Mouse (Mus musculus) embryonic facial prominence, embryonic 12.5 days (tissue): ENCODE measurements around the gene Pfkfb3. TPM values are rescaled to one million over a fixed set of nuclear protein-coding genes. Genes with fewer than 3 reads are reported as not detected.

Experiments used
- ATAC-seq: fragments of 200-750 bp; cut with Nextera tagmentation; 2 replicates; pipeline ENCODE4 v1.8.0; 2017; ENCODE audit not compliant: insufficient number of reproducible peaks, insufficient read depth, low FRiP score, low TSS enrichment
- H3K27ac ChIP-seq: fragments of 300-500 bp; sonication (generic); 2 replicates; pipeline ENCODE4 v1.5.1; 2016; ENCODE audit warnings: mild to moderate bottlenecking
- H3K27me3 ChIP-seq: fragments of 300-500 bp; sonication (generic); 2 replicates; pipeline ENCODE4 v1.6.1; 2016; ENCODE audit warnings: mild to moderate bottlenecking, moderate library complexity
- H3K36me3 ChIP-seq: fragments of 300-500 bp; sonication (generic); 2 replicates; pipeline ENCODE4 v1.6.1; 2016; ENCODE audit warnings: mild to moderate bottlenecking
- H3K4me1 ChIP-seq: fragments of 300-500 bp; sonication (generic); 2 replicates; pipeline ENCODE4 v1.6.1; 2016
- H3K4me2 ChIP-seq: fragments of 300-500 bp; sonication (generic); replicated peaks from 2 replicates; pipeline ENCODE4 v1.6.1; 2016; ENCODE audit warnings: mild to moderate bottlenecking, moderate library complexity
- H3K4me3 ChIP-seq: fragments of 300-500 bp; sonication (generic); 2 replicates; pipeline ENCODE4 v1.5.1; 2016; ENCODE audit warnings: mild to moderate bottlenecking
- H3K9ac ChIP-seq: fragments of 300-500 bp; sonication (generic); 2 replicates; pipeline ENCODE4 v1.6.1; 2016; ENCODE audit warnings: mild to moderate bottlenecking, moderate library complexity
- H3K9me3 ChIP-seq: fragments of 300-500 bp; sonication (generic); 2 replicates; pipeline ENCODE4 v1.6.1; 2016; ENCODE audit warnings: mild to moderate bottlenecking, moderate library complexity
- WGBS: fragments of 180-500 bp; shearing (Covaris S2); methylation state at CpG from one replicate; pipeline ENCODE4 v1.1.7; 2016; 5-methylcytosine and 5-hydroxymethylcytosine counted together
- polyA plus RNA-seq: library from polyadenylated mRNA; unstranded; fragments of >200 nt; fragmentation: Nextera tagmentation; extraction: Ambion mirVana; gene quantifications from 2 replicates; pipeline ENCODE4 v1.2.1, GENCODE M21; 2016

Gene Pfkfb3
- polyA plus RNA-seq, 1 experiment from 2014 or later: 16.2 TPM

DNA sequence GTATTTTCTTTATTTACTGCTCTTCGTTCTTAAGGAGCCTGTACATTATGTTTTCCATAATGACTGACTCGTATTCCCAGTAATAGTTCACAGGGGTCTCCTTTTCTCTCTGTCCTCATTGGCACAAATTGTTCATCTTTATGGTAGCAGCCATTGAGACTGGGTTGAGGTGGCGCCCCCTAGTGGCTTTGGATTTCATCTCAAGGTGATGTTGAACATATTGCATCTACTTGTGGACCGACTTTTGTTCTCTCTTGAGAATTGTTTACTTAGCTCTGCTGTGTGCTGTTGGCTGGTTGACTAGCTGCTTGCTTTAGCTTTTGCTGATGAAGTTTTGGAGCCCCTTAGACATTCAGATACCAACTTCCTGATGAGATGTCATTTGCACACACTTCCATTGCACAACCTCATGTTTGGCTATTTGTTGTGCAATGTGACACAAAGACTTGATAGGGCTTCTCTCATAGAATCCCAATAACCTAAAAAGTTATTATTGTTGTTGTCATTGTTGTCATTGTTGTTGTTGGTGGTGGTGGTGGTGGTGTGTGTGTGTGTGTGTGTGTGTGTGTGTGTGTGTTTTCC lies 14.0 kb upstream of the Pfkfb3 start:
- no peaks in the 10 kb centered on the region for H3K4me1 ChIP-seq
- H3K4me3 ChIP-seq: no peak overlapping the region
- no peak overlapping the region for H3K27ac ChIP-seq
- no peaks in the 10 kb centered on the region for H3K27me3 ChIP-seq
- no peaks in the 10 kb centered on the region for H3K9me3 ChIP-seq
- 62% methylated on average over 4 of the region's 4 CpGs for WGBS
- no peak overlapping the region for H3K4me2 ChIP-seq
- H3K9ac ChIP-seq: no peak overlapping the region
- no peak for ATAC-seq
- no peaks in the 10 kb centered on the region for H3K36me3 ChIP-seq

DNA sequence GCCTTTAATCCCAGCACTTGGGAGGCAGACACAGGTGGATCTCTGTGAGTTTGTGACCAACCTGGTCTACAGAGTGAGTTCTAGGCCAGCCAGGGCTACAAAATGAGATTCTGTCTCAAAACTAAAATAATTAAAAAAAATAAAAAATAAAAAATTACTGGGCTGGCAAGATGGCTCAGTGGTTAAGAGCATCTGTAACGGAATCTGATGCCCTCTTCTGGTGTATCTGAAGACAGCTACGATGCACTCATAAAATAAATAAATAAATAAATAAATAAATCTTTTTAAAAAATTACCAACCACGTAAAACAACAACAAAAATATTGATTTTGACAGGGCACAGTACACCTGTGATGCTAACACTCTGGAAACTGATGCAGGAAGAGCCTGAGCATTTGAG lies 13.0 kb upstream of the Pfkfb3 start:
- 89% methylated on average over 3 of the region's 3 CpGs for WGBS
- H3K4me3 ChIP-seq: no peak overlapping the region

DNA sequence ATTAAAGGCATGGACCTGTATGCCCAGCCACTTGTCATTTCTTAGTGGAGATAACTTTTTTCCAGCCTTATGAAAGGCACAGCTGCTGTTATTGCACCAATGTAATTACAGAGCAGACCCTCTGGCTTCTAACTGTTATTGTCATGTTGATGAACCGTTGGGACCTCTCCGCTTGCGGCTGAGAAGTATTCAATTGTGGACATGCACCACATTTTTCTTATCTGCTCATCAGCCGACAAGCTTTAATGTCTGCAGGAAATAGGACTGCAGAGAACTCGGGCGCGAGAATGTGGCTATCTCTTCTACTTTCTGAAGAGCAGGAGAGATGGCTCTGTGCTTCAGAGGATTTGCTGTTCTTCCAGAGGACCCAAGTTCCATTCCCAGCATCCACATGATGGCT lies 12.4 kb upstream of the Pfkfb3 start:
- 81% methylated on average over 7 of the region's 7 CpGs for WGBS
- no peak for ATAC-seq
- no peaks in the 10 kb centered on the region for H3K4me1 ChIP-seq
- H3K36me3 ChIP-seq: no peaks in the 10 kb centered on the region
- no peak overlapping the region for H3K27ac ChIP-seq
- no peak overlapping the region for H3K4me3 ChIP-seq
- H3K9me3 ChIP-seq: no peaks in the 10 kb centered on the region
- no peaks in the 10 kb centered on the region for H3K27me3 ChIP-seq
- H3K9ac ChIP-seq: no peak overlapping the region
- H3K4me2 ChIP-seq: no peak overlapping the region

More for the DNA sequence above, 13.0 kb upstream of the Pfkfb3 start:
- Histone ChIP-seq H3K27ac (no peak overlapping the region), H3K36me3 (no peaks in the 10 kb centered on the region), H3K27me3 (no peaks in the 10 kb centered on the region), H3K4me1 (no peaks in the 10 kb centered on the region), H3K9ac (no peak overlapping the region), H3K4me2 (no peak overlapping the region), H3K9me3 (no peaks in the 10 kb centered on the region)
- ATAC-seq: no peak

DNA sequence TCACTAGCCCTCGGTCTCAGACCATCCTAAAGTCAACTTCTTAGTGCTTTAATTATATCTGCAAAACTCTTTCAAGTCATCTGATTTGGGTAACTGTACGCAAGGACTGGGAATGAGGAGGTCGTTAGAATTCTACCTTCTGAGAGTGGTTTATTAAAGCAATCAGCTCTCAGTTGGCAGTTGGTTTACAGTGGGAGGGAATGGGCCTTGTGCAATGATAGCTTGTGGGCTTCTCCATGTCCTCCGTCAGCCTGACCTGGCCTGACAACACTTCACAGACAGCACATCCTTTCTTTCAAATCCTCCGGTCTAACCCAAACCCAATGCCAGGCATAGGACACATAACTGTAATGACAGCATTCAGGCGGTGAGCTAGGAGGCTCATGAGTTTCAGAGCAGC lies 10.9 kb upstream of the Pfkfb3 start:
- no peaks in the 10 kb centered on the region for H3K9me3 ChIP-seq
- no peak for ATAC-seq
- H3K27ac ChIP-seq: no peak overlapping the region
- H3K4me3 ChIP-seq: no peak overlapping the region
- H3K9ac ChIP-seq: no peak overlapping the region
- WGBS: 87% methylated on average over 6 of the region's 6 CpGs
- H3K4me1 ChIP-seq: no peaks in the 10 kb centered on the region
- no peaks in the 10 kb centered on the region for H3K27me3 ChIP-seq
- H3K36me3 ChIP-seq: no peaks in the 10 kb centered on the region
- H3K4me2 ChIP-seq: no peak overlapping the region

DNA sequence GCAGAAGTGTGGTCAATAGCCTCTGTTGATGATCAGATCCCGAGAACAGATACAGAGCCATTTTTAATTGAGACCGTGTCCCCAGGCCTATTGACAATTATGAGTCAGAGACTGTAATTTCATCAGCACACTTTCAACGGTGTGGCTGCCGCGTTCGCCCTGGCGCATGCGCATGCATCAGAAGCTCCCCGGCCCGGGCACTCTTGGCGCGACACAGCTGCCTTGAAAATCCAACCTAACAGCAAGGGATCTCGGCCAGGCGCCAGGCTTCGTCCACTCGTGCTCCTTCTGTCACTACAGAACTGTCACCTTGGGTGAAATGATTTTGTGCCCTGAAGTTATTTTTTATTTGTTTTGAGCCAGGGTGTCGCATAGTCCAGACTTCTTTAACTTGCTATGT lies 9.4 kb upstream of the Pfkfb3 start:
- Histone ChIP-seq H3K9me3 (no peaks in the 10 kb centered on the region), H3K4me3 (no peak overlapping the region), H3K27me3 (no peaks in the 10 kb centered on the region), H3K4me1 (no peaks in the 10 kb centered on the region), H3K36me3 (no peaks in the 10 kb centered on the region), H3K27ac (no peak overlapping the region), H3K4me2 (no peak overlapping the region), H3K9ac (no peak overlapping the region)
- WGBS: 93% methylated on average over 17 of the region's 17 CpGs
- no peak for ATAC-seq

DNA sequence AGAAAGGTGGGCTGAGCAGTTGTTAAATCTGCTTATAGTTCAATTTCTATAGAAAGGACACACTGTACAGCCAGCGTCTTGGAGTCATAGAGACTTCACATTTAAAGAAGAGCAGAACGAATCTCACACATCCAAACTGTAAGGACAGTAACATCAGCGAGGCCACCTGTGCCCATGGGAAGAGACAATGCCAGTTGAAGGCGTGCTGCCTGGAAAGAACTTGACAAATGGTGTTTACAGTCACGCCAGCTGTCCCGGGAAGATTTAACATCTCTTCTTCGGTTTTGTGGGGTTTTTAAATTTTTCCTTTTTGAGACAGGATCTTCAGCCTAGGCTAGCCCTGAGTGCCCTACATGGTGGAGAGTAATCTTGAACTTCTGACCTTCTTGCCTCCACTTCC lies 4.8 kb upstream of the Pfkfb3 start:
- 91% methylated on average over 7 of the region's 7 CpGs for WGBS

DNA sequence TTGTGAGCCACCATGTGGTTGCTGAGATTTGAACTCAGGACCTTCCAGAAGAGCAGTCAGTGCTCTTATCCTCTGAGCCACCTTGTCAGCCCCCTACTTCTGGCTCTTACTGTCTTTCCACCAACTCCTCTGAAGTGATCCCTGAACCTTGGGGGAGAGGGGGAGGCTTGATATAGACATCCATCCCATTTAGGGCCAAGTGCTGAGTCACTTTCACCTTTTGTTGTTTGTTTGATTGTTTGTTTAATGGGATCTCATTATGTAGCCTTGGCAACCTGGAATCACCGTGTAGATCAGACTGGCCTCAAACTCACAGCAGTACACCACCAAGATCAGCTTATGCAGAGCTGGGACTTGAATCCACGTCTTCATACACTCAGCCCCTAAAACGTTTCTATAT lies 3.4 kb upstream of the Pfkfb3 start:
- Histone ChIP-seq H3K4me1 (peaks cover 5% of the 10 kb centered on the region; the same call in 1 of the 2 replicates), H3K27me3 (peaks cover 23% of the 10 kb centered on the region), H3K4me3 (no peak overlapping the region), H3K27ac (no peak overlapping the region), H3K36me3 (no peaks in the 10 kb centered on the region), H3K4me2 (no peak overlapping the region), H3K9ac (no peak overlapping the region), H3K9me3 (no peaks in the 10 kb centered on the region)
- 87% methylated on average over 3 of the region's 3 CpGs for WGBS
- ATAC-seq: no peak

More for the DNA sequence above, 4.8 kb upstream of the Pfkfb3 start:
- no peaks in the 10 kb centered on the region for H3K4me1 ChIP-seq
- no peak overlapping the region for H3K4me3 ChIP-seq
- H3K4me2 ChIP-seq: no peak overlapping the region
- no peaks in the 10 kb centered on the region for H3K9me3 ChIP-seq
- no peak overlapping the region for H3K27ac ChIP-seq
- no peak for ATAC-seq
- no peak overlapping the region for H3K9ac ChIP-seq
- H3K36me3 ChIP-seq: no peaks in the 10 kb centered on the region
- peaks cover 9% of the 10 kb centered on the region for H3K27me3 ChIP-seq

DNA sequence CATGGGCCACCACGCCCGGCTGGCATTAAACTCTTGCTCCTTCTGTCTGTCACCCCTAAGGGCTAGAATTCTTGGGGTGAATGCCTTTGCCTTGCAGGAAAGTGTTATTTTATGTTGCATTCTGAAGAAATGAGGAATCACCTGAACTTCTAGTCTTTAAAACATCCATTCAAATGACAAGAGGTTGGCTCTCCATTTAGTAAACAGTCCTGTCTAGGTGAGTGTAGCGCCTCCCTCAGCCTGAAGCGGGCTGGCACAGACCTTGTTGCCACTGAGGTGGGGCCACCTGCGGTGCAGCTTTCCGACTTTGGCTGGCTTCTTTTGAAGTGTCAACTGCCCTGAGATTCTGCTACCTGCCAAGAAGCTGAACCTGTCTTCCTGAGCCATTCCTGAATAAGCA lies 1.4 kb upstream of the Pfkfb3 start:
- H3K36me3 ChIP-seq: no peaks in the 10 kb centered on the region
- no peak overlapping the region for H3K9ac ChIP-seq
- H3K4me2 ChIP-seq: no peak overlapping the region
- peaks cover 5% of the 10 kb centered on the region; the same call in 1 of the 2 replicates for H3K4me1 ChIP-seq
- 49% methylated on average over 6 of the region's 6 CpGs for WGBS
- H3K4me3 ChIP-seq: no peak overlapping the region
- no peak for ATAC-seq
- H3K9me3 ChIP-seq: no peaks in the 10 kb centered on the region
- H3K27me3 ChIP-seq: peaks cover 31% of the 10 kb centered on the region
- H3K27ac ChIP-seq: no peak overlapping the region

DNA sequence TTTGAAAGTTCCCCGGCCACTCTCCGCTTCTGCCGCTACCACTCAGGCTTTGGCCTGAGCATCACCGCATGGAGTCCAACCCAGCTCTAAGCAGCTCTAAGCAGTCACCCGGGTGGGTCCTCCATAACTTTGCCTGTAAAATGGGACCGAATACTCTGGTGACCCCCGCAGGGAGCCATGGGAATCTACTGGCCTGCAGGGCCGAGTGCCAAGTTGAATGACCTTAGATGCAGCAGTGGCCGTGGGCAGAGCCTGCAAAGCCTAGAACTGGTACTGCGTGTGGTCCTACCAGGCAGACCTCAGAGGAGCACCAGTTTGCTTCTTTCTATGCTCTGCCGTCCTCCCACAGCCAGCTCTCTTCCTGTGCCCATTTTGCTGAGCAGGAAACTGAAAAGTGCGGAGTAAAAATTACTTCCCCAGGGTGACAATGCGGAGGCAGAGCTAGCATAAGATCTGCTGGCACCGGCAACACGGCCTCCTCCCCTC lies 868 bp downstream of the Pfkfb3 start:
- H3K27ac ChIP-seq: no peak overlapping the region
- H3K36me3 ChIP-seq: no peaks in the 10 kb centered on the region
- H3K4me2 ChIP-seq: peak overlapping the region; percentile 99
- H3K27me3 ChIP-seq: peaks cover 37% of the 10 kb centered on the region
- ATAC-seq: no peak
- H3K4me3 ChIP-seq: peak overlapping the region; percentile 54
- no peaks in the 10 kb centered on the region for H3K9me3 ChIP-seq
- 3% methylated on average over 15 of the region's 15 CpGs for WGBS
- H3K9ac ChIP-seq: peak overlapping the region; percentile 55
- peaks cover 5% of the 10 kb centered on the region; the same call in 1 of the 2 replicates for H3K4me1 ChIP-seq

DNA sequence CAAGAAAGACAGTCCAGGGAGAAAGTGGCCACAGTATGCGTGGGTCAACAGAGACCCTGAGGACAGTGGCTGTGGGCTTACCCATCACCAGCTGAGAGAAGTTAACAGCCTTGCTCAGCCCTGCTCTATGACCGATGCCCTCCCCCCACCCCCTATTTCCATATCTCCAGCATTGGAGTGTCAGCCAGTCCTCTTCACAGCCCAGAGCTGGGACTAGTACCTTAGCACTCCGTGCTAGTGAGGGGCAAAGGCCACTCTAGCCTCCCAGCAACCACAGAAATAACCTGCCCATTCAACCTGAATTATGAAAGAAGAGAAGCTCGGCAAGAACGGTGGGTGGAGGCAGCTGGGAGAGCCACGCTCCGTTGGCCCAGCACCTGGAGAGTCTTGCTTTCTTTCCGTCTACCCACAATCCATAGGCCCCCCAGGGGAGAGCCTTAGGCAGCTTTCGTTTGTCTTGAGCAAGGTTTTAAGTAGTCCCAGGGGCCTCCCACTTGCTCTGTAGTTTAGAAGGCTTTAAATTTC lies 1.5 kb downstream of the Pfkfb3 start:
- Histone ChIP-seq H3K4me3 (peak overlapping the region; percentile 54), H3K27me3 (peaks cover 37% of the 10 kb centered on the region), H3K4me2 (peak overlapping the region; percentile 99), H3K36me3 (no peaks in the 10 kb centered on the region), H3K9me3 (no peaks in the 10 kb centered on the region), H3K4me1 (peaks cover 5% of the 10 kb centered on the region; the same call in 1 of the 2 replicates), H3K9ac (no peak overlapping the region; the same call in 1 of the 2 replicates), H3K27ac (no peak overlapping the region)
- ATAC-seq: peak; percentile 25; the same call in 1 of the 2 replicates
- under 1% methylated on average over 9 of the region's 9 CpGs for WGBS

DNA sequence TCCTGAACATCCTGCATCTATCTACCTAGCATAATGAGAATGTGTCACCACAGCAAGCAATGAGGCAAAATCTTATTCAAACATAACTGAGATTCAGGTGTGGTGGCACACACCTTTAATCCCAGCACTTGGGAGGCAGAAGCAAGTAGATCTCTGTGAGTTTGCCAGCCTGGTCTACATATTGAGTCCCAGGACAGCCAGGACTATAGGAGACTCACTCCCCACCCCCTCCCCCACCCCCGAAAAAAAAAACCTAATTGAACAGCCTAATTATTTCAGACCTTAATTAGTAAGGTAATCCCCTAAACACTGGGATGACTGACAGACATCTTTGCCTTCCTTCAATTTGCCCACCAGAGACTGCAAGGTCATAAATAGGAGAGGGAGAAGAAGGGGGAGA lies 2.2 kb downstream of the Pfkfb3 start:
- Histone ChIP-seq H3K9ac (no peak overlapping the region), H3K36me3 (no peaks in the 10 kb centered on the region), H3K4me1 (peaks cover 5% of the 10 kb centered on the region; the same call in 1 of the 2 replicates), H3K27me3 (peaks cover 37% of the 10 kb centered on the region), H3K27ac (no peak overlapping the region), H3K4me2 (no peak overlapping the region), H3K4me3 (no peak overlapping the region), H3K9me3 (no peaks in the 10 kb centered on the region)
- 22% methylated on average over 1 of the region's 1 CpGs for WGBS
- no peak for ATAC-seq

DNA sequence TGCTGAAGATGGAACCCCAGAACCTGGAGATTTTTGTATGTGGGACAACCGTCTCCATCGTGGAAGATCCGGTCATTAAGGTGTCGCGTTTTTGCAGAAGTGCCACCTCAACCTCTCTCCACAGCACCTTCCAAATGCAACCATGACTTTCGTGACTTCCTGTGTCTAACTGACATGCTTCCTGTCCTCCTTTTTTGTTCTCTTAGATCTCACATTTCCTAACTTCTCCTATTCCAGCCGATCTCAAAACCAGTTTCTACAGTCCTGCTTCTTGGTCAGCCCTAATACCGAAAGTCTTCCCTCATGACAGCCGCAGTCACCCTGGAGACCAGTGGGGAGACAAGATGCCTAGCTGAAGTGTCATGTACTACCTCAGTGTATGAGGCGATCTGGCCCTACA lies 5.4 kb downstream of the Pfkfb3 start:
- Histone ChIP-seq H3K9ac (no peak overlapping the region), H3K4me2 (no peak overlapping the region), H3K4me1 (peaks cover 5% of the 10 kb centered on the region; the same call in 1 of the 2 replicates), H3K9me3 (no peaks in the 10 kb centered on the region), H3K27me3 (peaks cover 26% of the 10 kb centered on the region), H3K27ac (no peak overlapping the region), H3K36me3 (no peaks in the 10 kb centered on the region), H3K4me3 (no peak overlapping the region)
- ATAC-seq: no peak
- WGBS: 87% methylated on average over 10 of the region's 10 CpGs
